Mouse (Mus musculus) brain, embryonic 18.5 days (tissue): Measurements from ENCODE around the gene Mxra8.

Experiments
- DNase-seq: peaks from one replicate; pipeline ENCODE4 v3.0.0-alpha.2; 2012; ENCODE audit warnings: low read depth, low spot score

Mxra8 gene

DNA sequence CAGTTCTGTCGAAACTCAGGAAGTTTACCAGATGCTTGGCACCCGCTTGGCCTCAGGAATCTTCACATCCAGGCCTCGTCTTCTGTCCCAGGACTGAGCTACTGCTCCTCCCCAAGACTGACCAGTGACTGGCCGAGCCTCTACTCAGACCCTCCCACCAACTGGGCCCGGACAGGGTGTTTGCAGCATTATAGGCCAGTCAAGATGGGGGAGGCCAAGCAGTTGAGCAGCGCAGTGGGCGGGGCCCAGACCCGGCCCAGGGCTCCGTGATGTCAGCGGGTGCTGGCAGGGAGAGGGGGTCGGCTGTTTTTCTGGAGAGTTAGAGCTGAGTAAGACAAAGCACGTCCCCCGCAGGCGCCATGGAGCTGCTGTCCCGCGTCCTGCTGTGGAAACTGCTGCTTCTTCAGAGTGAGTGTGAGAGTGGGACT lies at the start of gene Mxra8:
TSS of gene Mxra8 (plus strand) at position 198 of the 428 bp plus-strand sequence.
- no peak for DNase-seq

DNA sequence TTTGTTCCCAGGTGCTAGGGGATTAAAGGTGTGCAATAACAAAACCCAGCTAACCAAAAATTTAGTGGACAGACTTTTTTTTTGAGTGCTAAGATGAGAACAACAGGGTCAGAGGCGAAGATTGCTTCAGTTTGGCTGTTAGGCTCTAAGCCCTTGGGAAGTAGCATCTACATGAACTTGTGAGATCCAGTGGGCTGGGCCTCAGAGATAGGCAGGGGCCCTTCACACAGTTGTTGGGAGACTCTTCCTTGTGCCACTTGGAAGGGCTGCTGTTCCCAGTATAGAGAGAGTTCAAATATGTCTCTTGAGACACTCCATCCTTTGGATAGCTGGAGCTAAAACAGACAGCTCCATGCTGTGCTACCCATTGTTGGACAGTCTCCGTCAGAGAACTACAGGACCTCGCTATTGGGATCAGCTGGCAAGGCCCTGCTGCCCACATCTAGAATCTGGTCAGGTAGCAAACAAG lies 49.4 kb upstream of the Mxra8 start, which contains the start of gene Ankrd65:
TSS of gene Ankrd65 (plus strand) at position 419 of the 469 bp plus-strand sequence.
- DNase-seq, result no peak

DNA sequence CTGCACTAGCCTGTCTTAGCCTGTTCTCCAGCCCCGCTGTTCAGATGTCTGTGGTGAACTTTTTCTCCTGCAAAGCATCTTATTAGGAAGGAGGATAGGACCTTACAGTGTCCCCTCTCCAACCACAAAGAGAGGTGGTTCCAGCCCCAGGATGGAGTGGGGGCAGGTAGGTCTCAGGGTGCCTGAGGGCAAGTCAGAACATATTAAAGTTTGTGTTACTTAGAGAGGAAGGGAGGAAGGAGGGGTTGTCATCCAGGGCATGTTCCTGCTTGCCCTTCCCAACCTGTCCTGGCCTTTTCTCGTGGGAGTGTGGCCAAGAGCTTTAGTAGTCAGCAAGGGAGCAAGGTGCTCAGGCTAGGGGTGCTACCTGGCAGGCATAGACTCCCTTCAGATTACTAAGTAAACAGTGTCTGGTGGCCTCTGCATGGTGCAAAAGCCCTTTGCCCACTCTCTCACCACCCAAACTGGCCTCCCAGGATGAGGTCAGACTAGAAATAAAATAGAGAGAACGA lies 48.8 kb upstream of the Mxra8 start:
- DNase-seq, result no peak

DNA sequence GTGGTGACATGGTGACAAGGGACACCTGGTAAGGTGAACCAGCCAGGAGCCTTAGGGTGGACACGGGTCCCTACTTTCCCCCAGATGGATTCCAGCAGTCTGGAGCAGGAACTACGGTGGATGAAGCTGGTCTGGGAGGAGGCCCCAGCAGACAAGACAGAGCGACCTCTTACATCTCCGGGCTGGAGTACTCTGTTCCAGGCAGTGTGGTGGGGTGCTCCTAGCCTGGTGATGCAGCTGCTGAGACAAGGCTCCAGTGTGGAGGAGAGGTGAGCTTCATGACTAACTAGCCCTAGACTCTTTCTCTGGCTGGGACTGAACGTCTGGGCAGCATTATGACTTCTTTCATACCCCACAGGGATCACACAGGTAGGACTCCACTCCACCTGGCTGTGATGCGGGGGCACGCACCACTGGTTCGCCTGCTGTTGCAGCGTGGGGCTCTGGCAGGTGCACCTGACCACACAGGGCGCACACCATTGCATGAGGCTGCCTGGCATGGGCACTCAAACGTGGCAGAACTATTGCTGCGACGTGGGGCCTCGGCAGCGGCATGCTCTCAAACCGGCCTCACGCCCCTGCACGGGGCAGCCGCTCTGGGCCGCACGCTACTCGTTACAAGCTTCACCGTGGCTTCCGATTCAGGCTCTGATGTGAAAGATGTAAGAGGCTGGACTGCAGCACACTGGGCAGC lies 48.1 kb upstream of the Mxra8 start:
- no peak for DNase-seq

DNA sequence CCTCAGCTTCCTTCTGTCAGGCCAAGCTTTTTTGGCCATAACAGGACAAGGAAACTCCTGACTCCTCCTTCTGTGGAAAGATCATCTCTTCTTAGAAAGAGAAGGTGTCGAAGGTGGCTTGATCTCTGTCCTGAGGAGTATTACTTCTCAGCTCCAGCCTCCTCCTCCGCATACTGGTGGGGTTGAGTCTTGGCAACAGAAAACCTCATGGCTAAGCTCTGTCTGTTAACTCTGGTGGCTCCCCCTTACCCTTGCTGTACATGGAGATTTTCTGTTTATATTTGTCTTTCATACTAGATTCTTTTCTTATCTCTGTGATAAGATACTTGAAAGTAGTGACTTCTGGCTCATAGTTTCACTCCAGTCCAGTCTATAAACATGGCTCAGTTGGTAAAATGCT lies 45.8 kb upstream of the Mxra8 start:
- no peak for DNase-seq

DNA sequence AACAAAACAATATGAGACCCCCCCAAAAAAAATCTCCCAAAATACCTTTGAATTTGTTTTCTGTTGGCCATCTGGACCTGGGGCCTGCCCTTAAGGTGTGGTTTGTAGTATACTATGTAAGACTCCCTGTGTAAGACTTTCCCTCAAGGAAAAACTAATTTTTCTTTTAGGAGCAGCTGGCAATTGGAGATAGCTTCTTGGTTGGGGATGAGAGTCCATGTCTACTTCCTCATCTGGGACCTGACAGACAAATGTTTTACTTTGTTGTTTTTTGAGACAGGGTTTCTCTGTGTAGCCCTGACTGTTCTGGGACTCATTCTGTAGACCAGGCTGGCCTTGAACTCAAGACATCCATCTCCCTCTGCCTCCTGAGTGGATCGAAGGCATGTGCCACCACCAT lies 37.4 kb upstream of the Mxra8 start:
- DNase-seq, result no peak

DNA sequence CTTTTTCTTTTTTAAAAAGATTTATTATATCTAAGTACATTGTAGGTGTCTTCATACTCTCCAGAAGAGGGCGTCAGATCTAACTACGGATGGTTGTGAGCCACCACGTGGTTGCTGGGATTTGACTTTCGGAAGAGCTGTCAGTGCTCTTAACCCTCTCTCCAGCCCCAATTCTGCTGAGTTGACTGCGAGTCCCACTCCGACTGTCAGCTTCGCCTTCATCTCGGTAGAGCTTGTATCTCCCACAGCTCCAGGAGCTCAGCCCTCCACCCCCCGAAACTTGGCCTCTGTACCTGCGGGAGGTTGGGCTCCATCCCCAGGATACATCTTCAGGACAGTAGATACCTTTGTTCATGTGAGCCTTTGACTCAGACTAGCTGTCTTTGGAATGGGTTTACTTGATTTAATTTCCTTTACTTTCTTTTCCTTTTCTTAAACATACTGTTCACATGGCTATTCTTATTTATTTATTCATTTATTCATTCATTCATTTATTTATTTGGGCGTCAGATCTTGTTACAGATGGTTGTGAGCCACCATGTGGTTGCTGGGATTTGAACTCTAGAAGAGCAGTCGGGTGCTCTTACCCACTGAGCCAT lies 36.6 kb upstream of the Mxra8 start, which contains the start of gene Mrpl20:
TSS of gene Mrpl20 (plus strand) at position 138 of the 599 bp plus-strand sequence.
- no peak for DNase-seq

DNA sequence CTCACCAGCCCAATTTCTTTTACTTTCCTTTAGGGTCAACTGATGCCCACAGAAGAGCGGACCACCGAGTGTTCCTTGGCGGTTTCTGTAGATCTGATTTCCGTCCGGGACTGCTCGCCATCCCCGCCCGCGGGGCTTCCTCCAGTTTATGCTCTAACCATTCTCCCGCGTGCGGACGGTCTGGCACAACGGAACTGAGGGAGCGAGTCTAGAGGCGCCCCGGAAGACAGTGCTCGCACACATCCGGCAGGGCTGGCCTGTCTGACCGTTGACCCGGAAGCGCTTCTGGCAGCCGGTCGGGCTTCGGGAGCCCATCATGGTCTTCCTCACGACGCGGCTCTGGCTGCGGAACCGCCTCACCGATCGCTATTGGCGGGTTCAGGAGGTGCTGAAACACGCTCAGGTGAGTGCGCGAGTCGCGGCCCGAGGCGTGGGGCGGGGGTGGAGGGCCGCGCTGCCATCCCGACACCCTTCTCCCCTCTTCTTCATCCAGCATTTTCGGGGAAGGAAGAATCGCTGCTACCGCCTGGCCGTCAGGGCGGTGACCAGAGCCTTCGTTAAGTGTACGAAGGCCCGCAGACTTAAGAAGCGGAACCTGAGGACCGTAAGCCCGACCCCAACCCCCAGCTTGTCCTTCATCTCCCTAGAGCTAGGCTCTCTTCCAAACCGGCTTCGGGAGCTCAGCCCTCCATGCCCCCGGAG lies 36.0 kb upstream of the Mxra8 start:
- DNase-seq, result peak; percentile 84

DNA sequence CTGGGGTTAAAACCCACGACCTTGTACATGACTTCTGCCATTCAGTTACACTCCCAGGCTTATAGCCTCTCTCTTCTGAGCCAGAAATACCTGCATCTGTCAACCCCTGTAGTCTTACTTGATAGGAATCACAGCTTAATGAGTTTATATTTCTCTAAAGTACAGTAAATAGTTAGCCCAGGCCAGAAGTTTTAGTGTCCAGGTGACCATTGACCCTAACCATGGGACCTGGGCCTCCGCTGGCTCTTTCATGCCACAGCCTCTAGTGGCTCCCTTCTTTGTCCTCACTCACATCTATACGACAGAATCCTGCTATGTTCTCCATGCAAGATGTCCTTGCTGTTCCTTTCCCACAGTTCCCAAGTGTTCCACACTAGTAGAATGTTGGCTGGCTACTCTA lies 31.6 kb upstream of the Mxra8 start:
- no peak for DNase-seq

DNA sequence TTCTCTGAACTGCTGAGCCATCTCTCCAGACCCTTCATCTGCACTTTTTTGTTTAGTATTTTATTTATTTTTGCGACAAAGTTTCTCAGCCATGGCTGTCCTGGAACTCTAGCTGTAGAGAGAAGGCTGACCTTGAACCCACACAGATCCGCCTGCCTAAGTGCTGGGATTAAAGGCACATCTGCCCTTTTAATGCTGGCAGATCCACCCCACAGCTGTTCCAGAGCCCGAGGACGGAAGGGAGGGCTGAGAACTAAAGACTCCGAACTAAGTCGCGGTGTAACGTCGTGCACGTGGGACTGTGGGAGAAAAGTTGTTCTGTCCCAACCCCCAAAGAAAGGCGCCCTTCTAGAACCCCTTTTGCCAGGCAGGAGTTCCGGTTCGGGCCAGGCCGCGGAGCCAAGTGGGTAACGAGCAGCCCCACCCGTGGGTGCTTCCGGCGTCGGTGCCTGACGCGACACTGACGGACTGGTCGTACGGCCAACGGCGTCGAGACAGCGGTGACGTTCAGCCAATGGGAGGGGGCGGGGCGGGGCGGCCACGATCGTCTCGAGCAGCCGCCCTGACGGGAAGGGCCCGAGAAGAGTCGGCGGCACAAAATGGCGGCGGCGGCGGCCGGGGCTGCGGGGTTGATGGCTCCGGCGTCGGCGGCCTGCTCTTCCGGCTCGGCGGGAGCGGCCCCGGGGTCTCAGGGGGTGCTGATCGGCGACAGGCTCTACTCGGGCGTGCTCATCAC lies 27.4 kb upstream of the Mxra8 start, which contains the start of gene Ccnl2:
TSS of gene Ccnl2 (plus strand) at position 561 of the 736 bp plus-strand sequence.
- peak; percentile 92 for DNase-seq

DNA sequence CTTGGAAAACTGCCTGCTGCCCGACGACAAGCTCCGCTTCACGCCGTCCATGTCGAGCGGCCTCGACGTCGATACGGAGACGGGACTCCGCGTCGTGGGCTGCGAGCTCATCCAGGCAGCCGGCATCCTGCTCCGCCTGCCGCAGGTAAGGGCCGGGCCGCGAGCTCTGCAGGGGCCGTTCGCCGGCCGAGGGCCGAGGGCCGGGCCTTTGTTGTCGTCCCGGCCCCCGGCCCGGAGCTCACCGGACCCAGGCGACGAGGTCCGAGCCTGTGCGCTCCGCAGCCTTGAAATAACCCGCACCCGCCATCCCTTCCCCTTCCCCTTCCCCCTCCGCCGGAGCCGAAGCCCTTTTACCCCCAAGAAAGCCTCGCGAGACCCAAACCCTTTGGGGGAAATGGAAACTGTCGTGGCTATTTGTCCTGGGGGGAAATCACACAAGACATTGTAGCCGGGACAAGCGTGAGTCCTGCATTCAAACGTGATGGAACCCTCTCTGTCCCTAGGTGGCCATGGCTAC lies 26.8 kb upstream of the Mxra8 start:
- DNase-seq, result no peak

DNA sequence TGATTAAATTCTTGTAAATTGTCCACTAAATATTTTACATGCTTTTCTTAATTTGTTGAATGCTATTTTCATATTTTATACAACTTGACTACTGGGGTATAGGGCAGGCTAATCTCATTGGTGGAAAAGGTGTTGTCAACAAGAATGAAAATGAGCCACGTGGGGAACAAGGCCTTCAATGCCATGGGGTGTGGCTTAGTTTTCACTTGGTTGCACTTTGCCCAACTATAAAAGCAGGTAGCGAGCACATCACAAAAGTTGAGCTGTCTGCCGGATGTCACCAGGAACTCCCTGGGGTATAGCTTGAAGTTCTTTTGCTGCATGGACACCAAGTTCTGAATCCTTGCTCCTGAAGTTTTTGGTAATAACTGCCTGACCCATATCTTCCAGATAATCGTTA lies 21.9 kb upstream of the Mxra8 start:
- no peak for DNase-seq

DNA sequence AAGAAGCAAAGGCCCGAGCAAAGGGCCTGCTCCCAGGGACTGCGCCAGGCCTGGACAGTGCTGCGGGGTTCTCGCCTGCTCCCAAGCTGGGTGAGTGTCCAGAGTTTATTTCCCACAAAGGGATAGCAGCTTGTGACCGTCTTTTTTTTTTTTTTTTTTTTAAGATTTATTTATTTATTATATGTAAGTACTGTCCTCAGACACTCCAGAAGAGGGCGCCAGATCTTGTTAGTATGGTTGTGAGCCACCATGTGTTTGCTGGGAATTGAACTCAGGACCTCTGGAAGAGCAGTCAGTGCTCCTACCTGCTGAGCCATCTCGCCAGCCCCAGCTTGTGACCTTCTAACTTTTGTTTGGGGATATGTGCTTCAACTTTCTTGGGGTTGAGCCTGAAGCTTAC lies 18.5 kb upstream of the Mxra8 start:
- DNase-seq, result no peak

DNA sequence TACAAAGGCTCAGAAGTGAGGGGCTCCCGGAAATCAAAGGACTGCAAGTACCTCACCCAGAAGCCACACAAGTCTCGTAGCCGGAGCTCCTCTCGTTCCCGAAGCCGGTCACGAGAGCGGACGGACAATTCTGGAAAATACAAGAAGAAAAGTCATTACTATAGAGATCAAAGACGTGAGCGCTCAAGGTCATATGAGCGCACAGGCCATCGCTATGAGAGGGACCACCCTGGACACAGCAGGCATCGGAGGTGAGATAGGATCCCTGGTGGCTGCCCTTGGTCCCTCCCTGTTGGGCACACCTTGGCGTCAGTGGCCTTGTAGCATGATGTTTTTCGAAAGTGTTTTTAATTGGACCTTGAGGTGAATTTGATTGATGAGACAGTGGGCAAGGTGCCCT lies 16.0 kb upstream of the Mxra8 start:
- no peak for DNase-seq

DNA sequence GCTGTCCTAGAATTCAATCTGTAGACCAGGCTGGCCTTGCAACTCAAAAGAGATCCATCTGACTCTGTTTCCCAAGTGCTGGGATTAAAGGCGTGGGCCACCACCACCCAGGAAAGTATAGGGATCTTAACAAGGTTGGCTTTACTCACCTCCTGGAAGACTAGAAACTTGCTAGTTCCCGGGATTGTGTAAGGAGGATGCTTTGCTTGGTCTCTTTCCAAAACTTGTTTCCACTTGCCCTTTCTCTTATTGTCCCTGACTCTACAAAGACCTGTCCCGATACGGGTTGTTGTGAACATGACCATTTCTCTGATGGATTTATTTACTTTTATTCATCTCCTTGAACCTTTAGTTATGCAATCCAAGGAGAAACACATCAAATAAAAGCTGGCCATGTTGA lies 9.6 kb upstream of the Mxra8 start:
- DNase-seq, result no peak

DNA sequence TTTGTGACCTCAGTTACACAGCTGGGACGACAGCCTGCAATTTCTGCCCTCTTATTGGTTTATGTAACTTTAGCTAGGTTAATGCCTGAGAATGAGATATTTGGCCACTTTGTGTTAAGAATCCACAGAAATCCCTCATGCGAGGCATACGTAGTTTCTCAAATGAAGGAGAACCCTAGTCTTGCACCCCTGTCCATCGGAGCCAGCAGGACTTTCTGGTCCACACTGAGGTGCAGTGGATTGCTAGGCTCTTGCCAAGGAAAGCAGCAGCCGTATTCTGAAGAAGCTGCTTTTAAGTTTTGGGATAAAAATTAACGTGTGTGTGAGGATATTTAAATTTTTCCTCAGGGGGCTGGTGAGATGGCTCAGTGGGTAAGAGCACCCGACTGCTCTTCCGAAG lies 8.9 kb upstream of the Mxra8 start:
- DNase-seq, result no peak

DNA sequence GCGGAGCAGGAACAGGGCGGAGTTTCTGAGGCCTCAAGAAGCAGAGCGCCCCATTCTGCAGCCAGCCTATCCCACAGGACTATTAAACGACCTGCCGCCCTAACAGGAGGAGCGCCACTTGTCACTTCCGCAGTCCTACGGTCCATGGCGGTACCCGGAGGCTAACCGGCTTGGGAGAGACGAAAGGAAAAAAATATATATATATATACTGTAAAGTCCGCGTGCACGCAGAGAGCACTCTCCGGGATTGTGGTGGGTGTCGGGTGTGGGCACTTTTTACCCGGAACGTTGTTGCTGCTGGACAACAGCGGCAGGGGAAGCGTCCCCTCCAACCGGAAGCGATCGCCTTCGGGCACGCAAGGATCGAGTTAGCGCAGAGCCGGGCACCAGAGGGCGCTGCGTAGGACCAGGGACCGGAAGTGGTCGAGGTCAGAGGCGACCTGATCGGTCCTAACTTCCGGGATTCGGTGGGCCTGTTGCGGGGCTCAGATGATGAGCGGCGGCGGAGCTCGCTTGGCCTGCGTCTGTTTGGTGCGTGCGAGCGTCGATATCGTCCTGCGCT lies 8.2 kb upstream of the Mxra8 start, which contains the start of gene Aurkaip1:
TSS of gene Aurkaip1 (plus strand) at position 68 of the 562 bp plus-strand sequence.
- peak; percentile 91 for DNase-seq

DNA sequence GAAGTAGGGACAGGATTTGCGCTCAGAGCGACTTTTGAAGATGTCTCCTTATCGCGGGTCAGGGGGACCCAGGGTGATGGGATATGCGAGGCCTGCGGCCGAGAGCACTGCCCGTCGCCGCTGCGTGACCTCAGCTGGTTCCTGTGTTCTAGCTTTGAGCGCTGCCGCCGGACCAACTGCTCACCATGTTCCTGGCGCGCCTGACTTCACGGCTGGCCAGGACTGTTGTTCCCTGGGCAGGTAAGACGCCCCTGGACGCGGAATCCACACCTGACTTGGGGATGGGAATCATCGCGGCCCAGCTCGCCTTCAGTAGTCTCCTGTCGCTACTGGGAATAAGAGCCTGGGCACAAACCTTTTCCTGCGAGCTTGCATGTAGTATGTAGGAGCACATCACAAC lies 7.6 kb upstream of the Mxra8 start:
- no peak for DNase-seq

DNA sequence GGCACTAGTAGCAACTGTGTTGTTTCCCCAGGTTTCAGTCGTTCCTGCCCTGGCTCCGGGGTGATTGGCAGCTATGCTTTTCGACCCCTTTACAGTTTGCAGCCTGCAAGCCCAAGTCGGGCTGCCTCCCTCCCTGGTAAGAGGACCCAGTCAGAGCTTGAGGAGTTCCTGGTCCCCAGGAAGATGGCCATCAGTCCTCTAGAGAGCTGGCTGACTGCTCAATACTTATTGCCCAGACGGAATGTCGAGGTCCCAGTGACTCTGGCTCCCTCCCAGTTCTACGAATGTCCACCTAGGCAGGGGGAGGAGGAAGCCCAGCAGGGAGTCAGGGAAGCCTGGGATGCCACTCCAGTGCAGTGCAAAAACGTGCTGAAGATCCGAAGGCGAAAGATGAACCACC lies 7.2 kb upstream of the Mxra8 start:
- no peak for DNase-seq

DNA sequence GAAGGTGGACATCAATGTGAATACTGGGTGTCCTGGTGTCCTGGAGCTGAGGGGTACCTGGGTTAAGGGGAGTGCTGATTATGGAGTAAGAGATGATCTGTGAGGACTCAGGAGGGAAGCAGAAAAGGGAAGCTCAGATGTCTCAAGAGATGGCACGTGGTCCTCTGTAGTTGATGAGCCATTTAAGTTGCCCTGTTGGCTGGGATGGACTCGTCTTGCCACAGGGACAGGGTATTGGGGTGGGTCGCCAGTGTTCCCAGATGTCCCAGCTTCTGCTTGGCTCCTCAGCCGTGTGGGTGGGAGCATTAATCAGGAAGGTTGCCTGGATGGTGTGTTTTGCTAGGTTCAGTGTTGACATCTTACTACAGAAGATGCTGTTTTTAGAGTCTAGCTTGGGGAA lies 6.2 kb upstream of the Mxra8 start:
- no peak for DNase-seq

DNA sequence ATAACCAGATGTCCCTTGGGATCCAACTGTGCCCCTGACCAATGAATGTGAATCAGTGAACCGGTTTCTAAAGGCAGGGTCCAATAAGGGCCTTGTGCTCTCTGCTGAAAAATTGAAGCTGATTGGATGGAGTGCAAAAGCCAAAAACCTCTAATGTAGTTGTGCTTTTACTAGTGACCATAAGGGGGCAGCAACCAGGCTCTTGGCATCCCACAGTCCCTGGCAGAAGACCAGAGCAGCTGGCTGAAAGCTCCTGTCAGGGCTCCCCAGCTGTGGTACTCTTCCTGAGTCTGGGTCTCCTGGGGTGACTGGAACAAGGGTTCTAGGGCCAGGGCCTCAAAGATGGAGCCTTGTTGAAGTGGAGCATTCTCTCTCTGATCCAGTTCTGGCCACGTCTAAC lies 5.6 kb upstream of the Mxra8 start:
- DNase-seq, result no peak
